Mouse (Mus musculus): ENCODE results near the gene Agpat3.
A peak's percentile ranks its signal among the peaks of the same experiment; 100 is the strongest.

The Agpat3 gene

GRCm38 (mm10) chr10:78293576-78293975 lies 58.7 kb downstream of the Agpat3 start:
- no peak for DNase-seq

GRCm38 (mm10) chr10:78292381-78292780 lies 59.9 kb downstream of the Agpat3 start:
- no peak for DNase-seq

- no peak for DNase-seq
Observed at GRCm38 (mm10) chr10:78290730-78291535, 61.4 kb downstream of the Agpat3 start.

- no peak for DNase-seq
Observed at GRCm38 (mm10) chr10:78288896-78289295, 63.4 kb downstream of the Agpat3 start.

- DNase-seq: no peak
Observed at GRCm38 (mm10) chr10:78288135-78288534, 64.2 kb downstream of the Agpat3 start.

GRCm38 (mm10) chr10:78287465-78288132 lies 64.7 kb downstream of the Agpat3 start:
- DNase-seq: no peak

GRCm38 (mm10) chr10:78285959-78286358 lies 66.3 kb downstream of the Agpat3 start:
- no peak for DNase-seq

GRCm38 (mm10) chr10:78285409-78285808 lies 66.9 kb downstream of the Agpat3 start:
- DNase-seq: no peak

GRCm38 (mm10) chr10:78284812-78285211 lies 67.5 kb downstream of the Agpat3 start:
- no peak for DNase-seq

GRCm38 (mm10) chr10:78282411-78282810 lies 69.9 kb downstream of the Agpat3 start:
- DNase-seq: no peak

GRCm38 (mm10) chr10:78280486-78280885 lies 71.8 kb downstream of the Agpat3 start:
- no peak for DNase-seq

- DNase-seq: peak; percentile 51
Observed at GRCm38 (mm10) chr10:78279210-78279609, 73.1 kb downstream of the Agpat3 start.

GRCm38 (mm10) chr10:78277835-78278234 lies 74.5 kb downstream of the Agpat3 start:
- no peak for DNase-seq

GRCm38 (mm10) chr10:78276242-78276641 lies 76.0 kb downstream of the Agpat3 start:
- no peak for DNase-seq

GRCm38 (mm10) chr10:78272932-78273331 lies 79.4 kb downstream of the Agpat3 start:
- no peak for DNase-seq

GRCm38 (mm10) chr10:78265881-78266280 lies 86.4 kb downstream of the Agpat3 start:
- DNase-seq: no peak

- no peak for DNase-seq
Observed at GRCm38 (mm10) chr10:78264735-78265134, 87.6 kb downstream of the Agpat3 start.

GRCm38 (mm10) chr10:78260916-78261650 lies 91.2 kb downstream of the Agpat3 start:
- DNase-seq: no peak

GRCm38 (mm10) chr10:78260322-78260721 lies 92.0 kb downstream of the Agpat3 start:
- no peak for DNase-seq

GRCm38 (mm10) chr10:78259702-78260101 lies 92.6 kb downstream of the Agpat3 start:
- DNase-seq: no peak

GRCm38 (mm10) chr10:78259230-78259629 lies 93.1 kb downstream of the Agpat3 start:
- DNase-seq: no peak

- no peak for DNase-seq
Observed at GRCm38 (mm10) chr10:78258142-78258675, 94.1 kb downstream of the Agpat3 start.

GRCm38 (mm10) chr10:78255646-78256059 lies 96.6 kb downstream of the Agpat3 start:
- DNase-seq: no peak

All from right cerebral cortex, adult 18-20 months (tissue).